Mouse (Mus musculus): ENCODE results near the gene Fgfr2.

The Fgfr2 gene

GRCm38 (mm10) chr7:132181586-132182198 lies 941.5 kb downstream of the Fgfr2 start:
- DNase-seq: no peak

- no peak for DNase-seq
Observed at GRCm38 (mm10) chr7:132181042-132181441, 942.1 kb downstream of the Fgfr2 start.

GRCm38 (mm10) chr7:132179049-132179448 lies 944.1 kb downstream of the Fgfr2 start:
- no peak for DNase-seq

DNA sequence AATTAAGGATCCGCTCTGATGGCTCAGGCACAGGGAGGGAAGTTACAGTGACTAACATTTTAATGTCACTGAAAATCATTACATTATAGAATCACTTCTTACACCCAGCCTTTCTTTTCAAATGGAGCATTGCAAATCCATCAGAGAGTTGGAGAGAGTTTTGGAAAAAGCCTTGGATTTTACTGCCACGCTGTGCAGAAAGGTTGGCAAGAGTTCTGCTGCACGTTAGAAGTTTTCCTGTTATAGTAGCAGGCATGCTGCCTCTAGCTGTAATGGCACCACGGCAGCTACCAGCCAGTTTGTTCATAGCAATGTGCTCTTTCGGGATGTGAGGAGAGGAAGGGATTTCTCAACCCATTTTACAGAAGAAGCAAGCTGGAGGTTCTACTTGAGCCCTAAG lies 948.4 kb downstream of the Fgfr2 start:
- DNase-seq: no peak

GRCm38 (mm10) chr7:132174296-132174695 lies 948.9 kb downstream of the Fgfr2 start:
- DNase-seq: no peak

DNA sequence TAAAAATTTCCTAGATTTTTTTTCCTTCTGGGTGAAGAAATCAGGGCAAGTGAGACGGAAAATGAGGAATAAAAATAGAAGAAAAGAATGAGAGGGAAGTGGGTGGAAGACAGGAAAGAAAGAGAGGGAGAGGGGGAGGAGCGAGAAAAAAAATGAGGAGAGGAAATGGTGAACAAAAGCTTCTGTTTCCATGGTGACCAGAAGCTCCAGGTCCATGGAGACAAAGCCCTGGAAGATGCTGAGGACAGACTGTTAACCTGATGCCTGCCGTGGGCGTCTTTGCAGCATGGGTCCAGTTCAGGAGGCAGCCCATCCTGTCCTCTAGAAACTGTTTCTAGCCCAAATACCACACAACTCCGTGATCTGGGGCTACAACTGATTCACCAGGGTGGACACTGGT lies 950.9 kb downstream of the Fgfr2 start:
- DNase-seq: no peak

DNA sequence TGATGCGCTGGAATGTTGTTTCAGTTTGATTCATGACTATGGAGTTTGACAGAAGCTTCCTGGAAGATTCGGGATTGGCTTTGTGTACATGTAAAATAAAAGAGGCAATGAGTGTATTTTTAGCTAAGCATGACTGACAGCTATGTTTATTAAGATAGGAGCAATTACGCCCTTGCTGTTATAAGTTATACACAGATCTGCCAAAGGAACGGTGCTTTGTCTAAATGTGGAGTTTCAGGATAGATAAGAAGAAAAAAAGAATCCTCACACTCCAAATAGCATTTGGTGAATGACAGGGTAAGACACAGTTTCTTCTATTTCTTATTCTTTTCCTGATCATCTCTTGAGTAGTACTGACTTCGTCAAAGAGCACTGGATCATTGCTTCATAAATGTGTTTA lies 951.4 kb downstream of the Fgfr2 start:
- DNase-seq: no peak

DNA sequence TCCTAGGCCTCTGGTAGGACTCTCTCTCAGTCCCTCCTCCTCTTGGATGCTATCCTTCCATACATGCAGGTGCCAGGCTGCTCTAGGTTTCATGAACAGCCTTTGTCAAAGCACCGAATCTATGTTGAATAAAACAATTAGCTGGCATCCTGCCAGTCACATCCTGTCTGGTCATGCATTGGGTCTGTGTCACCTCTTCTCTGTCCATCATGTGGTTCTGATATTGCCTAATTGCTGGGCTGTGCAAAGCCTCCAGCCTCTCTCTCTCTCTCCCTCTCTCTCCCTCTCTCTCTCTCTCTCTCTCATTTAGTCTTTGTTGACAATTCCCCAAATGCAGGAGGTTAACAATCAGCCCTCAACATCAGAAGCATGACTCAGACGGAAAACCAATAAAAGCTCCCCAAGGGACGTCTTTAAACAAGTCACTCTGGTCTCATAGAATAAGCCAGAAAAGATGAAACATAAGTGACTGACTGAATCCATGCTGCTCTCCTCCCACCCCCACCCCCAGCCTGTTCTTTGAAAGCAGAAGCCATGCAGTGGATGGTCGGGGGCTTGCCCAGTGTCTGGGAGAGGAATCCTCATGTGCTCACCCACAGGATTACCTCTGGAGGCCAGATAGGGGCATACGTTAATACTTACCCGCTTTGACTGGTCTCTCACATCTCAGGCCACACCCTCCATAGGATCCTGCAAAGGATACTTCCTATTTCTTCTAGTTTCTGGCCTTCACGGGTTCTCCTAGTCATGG lies 953.6 kb downstream of the Fgfr2 start:
- DNase-seq: no peak

- DNase-seq: no peak
Observed at GRCm38 (mm10) chr7:132167239-132167638, 955.9 kb downstream of the Fgfr2 start.

DNA sequence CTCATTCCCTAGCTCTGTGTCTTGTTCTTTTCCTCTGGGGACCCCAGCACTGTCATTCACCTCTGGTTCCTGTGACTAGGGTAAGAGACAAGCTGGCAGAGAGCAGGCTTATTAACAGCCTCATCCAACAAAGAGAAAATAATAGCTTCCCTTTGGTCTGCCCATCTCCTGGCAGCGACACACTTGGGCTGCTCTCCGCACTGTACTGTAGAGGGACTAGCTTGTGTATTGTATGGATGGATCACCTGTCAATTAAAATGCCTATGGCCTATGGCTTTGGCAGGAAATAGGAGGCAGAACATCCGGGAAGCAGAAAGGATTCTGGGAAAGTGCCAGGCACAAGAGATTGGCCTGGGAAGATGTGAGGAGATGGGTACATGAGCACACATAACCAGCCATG lies 960.9 kb downstream of the Fgfr2 start:
- DNase-seq: no peak

DNA sequence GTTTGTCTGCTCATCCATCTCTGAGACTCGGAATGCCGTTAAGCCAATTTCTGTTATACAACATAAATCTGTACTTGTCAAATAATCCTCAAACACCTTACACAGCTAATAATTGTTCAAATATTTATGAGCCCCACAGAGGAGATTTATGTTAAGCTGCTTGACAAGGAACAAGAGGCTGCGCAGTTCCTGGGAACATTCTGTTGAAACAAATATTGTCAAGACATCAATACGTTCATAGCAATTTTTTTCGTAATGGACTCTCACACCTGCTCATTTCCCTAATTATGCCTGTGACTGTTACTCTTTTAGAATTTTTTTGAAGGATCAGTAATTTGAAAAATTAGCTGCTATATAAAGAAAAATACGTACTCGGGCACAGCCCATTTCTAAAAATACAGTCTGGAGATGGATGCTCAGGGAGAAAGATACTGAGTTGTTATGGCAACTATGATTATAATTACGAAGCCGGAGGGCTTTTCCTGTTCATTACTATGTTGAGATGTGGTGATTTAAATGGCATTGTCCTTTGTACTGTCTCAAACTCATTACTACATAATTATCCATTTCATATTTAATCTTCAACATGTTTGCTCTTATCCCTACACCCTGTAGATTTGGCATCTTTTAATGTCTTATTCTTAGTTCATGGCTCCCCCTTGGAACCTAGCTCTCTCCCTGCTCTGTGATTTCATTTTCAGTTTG lies 964.7 kb downstream of the Fgfr2 start:
- DNase-seq: no peak

GRCm38 (mm10) chr7:132154368-132154961 lies 968.7 kb downstream of the Fgfr2 start, which contains the start of gene Cpxm2:
Cpxm2 (minus strand) TSS chr7:132154739.
- DNase-seq: no peak

GRCm38 (mm10) chr7:132153725-132154147 lies 969.4 kb downstream of the Fgfr2 start:
- peak; percentile 15 for DNase-seq

- no peak for DNase-seq
Observed at GRCm38 (mm10) chr7:132145227-132145800, 977.8 kb downstream of the Fgfr2 start.

GRCm38 (mm10) chr7:132128687-132129086 lies 994.5 kb downstream of the Fgfr2 start:
- DNase-seq: no peak

DNA sequence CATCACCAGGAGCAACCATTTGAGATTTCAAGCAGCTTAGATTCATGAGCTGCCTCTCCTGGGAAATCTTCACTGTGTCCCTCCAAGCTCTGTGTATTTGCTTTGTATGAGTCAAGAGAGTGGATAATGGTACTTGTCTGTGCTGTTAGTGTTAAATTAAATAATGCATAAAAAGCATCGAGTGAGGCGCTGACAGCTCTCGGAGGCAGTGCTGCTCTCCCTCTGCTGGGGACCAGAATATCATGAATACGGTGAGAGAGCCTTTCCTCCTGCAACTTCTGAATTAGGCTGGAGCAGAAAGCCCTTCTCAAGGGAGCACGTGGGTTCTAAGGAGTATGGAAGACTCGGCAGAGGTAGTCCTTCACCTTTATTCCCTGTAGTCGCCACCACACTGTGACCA lies 998.2 kb downstream of the Fgfr2 start:
- no peak for DNase-seq

GRCm38 (mm10) chr7:132123211-132123610 lies 999.9 kb downstream of the Fgfr2 start:
- DNase-seq: no peak

DNA sequence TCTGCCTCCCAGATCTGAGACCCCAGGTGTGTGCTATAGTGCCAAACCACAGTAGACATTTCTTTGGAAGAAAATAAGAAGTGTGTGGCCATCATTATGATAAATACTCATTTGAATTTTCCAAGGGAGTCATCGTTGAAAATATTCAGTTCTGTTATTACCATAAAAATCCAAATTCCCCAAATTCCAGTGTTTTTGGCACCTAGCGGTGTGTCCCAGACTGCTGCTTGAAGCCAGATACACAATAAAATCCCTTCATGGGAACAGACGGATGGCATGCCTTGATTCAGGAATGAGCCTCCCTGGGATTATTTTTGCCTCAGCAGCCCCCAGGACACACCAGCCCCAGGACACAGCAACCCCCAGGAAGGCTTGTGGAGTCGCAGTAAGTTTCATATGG lies 1003.3 kb downstream of the Fgfr2 start:
- DNase-seq: no peak

DNA sequence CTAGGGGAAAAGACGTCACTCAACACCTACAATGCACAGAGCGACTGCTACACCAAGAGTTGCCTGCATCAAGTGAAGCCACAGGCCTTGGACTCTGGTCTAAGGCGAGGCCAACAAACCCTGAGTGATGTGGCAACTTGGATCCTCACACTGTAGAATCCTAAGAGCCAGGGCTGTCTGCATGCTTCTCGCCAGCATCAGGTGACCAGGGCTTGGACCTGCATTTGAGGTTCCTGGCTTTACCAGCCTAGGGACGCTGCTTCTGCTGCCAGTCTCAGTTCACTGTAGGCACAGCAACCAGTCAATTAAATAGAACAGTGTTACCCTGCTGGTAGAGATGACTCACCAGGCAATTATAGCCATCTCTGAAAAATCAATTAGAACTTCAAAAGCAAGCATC lies 1011.4 kb downstream of the Fgfr2 start:
- DNase-seq: no peak

DNA sequence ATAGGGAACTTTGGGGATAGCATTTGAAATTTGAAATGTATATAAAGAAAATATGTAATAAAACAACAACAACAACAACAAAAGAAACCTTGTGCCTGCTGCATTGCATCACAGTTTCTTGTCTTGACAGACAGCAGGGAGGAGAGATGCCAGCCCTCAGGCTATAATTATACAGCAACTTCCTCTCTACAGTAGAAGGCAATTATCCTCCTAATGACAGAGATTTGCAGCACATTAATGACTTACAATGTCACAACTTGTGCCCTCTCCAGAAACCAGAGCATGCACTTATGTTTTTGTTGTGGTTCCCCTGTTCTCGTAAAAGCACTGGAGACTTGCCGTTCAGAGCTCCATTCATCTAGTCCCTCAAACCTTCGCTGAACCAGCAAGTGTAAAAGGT lies 1012.8 kb downstream of the Fgfr2 start:
- no peak for DNase-seq

DNA sequence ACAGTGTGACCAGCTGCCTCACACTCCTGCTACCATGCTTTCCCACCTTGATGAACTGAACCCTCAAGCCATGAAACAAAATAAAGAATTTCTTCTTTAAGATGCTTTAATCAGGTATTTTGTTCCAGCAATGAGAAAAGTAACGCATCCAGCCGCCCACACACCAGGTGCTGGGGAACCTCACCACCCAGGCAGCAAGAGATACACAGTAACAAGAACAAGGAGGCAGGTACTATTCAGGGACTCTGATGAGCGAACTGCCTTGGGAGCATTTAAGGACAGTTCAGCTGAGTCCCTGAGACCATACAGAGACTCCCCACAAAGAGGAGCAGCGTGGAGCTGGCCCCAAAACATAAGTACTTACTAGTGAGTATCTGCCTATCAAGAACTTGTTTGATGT lies 1016.3 kb downstream of the Fgfr2 start:
- no peak for DNase-seq

- no peak for DNase-seq
Observed at GRCm38 (mm10) chr7:132105326-132105725, 1017.8 kb downstream of the Fgfr2 start.

DNA sequence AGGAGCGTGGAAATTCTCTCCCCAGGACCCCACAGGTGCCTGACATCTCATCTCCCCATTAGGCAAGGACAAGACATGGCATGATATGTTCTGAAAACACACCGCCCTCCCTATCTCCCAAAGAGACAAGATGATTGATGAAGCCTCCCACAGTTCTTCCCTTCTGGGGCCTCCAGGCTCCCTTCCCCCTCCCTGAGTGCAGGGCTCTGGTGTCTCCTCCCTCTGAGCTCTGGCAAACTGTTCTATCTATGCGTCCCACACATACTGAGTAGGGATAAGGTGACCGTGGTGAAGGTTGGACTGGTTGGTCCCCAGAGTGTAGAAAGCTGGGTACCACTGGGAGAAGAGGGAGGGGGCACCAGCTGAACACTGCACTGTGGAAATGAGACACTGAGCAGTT lies 1024.7 kb downstream of the Fgfr2 start:
- DNase-seq: no peak

All from cerebellum, adult 9-10 months (tissue).